Comparison of ENCODE assay signal across 28 mouse cellular contexts in the genomic region with DNA sequence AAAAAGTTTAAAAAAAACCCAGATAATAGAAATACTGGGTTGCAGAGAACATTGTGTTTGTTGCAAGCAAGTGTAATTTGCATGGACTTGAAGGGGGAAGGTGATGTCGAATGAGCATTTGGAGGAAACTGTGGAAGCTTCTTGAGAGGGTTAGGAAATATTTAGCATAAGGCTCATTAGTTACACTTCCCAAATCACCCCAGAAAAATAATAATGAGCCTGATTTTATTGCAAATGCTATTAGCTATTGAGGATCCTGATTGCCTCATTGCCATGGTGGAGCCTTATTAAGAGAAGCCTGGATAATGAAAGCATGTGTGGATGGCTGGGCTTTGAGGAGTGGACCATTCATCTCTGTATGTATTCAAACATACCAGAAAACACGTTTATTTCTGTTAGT.
"Had no signal": no experiment of that assay in that cellular context is flagged by ENCODE, and none has a peak within 500 bp of the region (broad histone marks: within the 10 kb centered on the region; RNA-seq: fewer than 3 reads in every experiment).

No protein-coding gene starts in this region.

- H3K9ac ChIP-seq: heart, embryonic 12.5 days; hindbrain, embryonic 12.5 days; hindbrain, embryonic 14.5 days; kidney, embryonic 15.5 days; limb, embryonic 12.5 days; liver, embryonic 13.5 days; liver, embryonic 15.5 days had no signal

- H3K4me2 ChIP-seq: heart, embryonic 12.5 days; hindbrain, embryonic 12.5 days; hindbrain, embryonic 14.5 days; kidney, embryonic 15.5 days; limb, embryonic 12.5 days; liver, embryonic 11.5 days; liver, embryonic 13.5 days; liver, embryonic 15.5 days had no signal

- H3K9me3 ChIP-seq: heart, embryonic 10.5 days; heart, embryonic 12.5 days; hindbrain, embryonic 10.5 days; hindbrain, embryonic 12.5 days; kidney, embryonic 15.5 days; limb, embryonic 10.5 days; limb, embryonic 12.5 days; liver, embryonic 13.5 days; liver, embryonic 15.5 days had no signal

- ATAC-seq: hindbrain, postnatal 0 days; intestine, embryonic 16.5 days had no signal

- H3K4me3 ChIP-seq: gastrocnemius, adult 2 months; heart, embryonic 10.5 days; heart, embryonic 12.5 days; hindbrain, embryonic 10.5 days; hindbrain, embryonic 12.5 days; kidney, embryonic 15.5 days; layer of hippocampus, adult 2 months; left cerebral cortex, adult 2 months; limb, embryonic 10.5 days; limb, embryonic 12.5 days; liver, embryonic 13.5 days; liver, embryonic 15.5 days had no signal

- H3K27ac ChIP-seq: gastrocnemius, adult 2 months; heart, embryonic 10.5 days; hindbrain, embryonic 10.5 days; hindbrain, embryonic 12.5 days; hindbrain, embryonic 14.5 days; hindbrain, postnatal 0 days; kidney, embryonic 15.5 days; kidney, postnatal 0 days; layer of hippocampus, adult 2 months; left cerebral cortex, adult 2 months; limb, embryonic 10.5 days; limb, embryonic 12.5 days; liver, embryonic 13.5 days; liver, embryonic 15.5 days had no signal

- H3K4me1 ChIP-seq: heart, embryonic 10.5 days; heart, embryonic 12.5 days; hindbrain, embryonic 10.5 days; hindbrain, embryonic 12.5 days; kidney, embryonic 15.5 days; limb, embryonic 10.5 days; limb, embryonic 12.5 days; liver, embryonic 13.5 days; liver, embryonic 15.5 days had no signal

- DNase-seq: gastrocnemius, adult 2 months; gastrocnemius, postnatal 10 days; gastrocnemius, postnatal 25 days; heart, adult 18-20 months; heart, postnatal 10 days; heart, postnatal 4 days; kidney, adult 11 months; kidney, adult 2 months; kidney, adult 9 months; kidney, postnatal 25 days; kidney, postnatal 4 days; liver; liver, embryonic 13.5 days had no signal

- H3K27me3 ChIP-seq: heart, embryonic 12.5 days; hindbrain, embryonic 12.5 days; kidney, embryonic 15.5 days; limb, embryonic 12.5 days; liver, embryonic 13.5 days; liver, embryonic 15.5 days had no signal

- H3K36me3 ChIP-seq: heart, embryonic 10.5 days; heart, embryonic 12.5 days; hindbrain, embryonic 10.5 days; hindbrain, embryonic 12.5 days; kidney, embryonic 15.5 days; limb, embryonic 10.5 days; limb, embryonic 12.5 days; liver, embryonic 13.5 days; liver, embryonic 15.5 days had no signal
